Mouse (Mus musculus) cerebellum, adult 2 months (tissue): ENCODE measurements around the gene Isyna1.

Experiments
- CTCF ChIP-seq: fragments of 200-500 bp; IDR thresholded peaks from 2 replicates; pipeline ENCODE4 v1.5.1; 2011; ENCODE audit warnings: low read depth, mild to moderate bottlenecking, control low read depth, low read length, moderate library complexity, borderline replicate concordance; ENCODE audit not compliant: insufficient read depth
- POLR2A ChIP-seq: fragments of 200-500 bp; IDR thresholded peaks from 2 replicates; pipeline ENCODE4 v1.6.1; 2011; ENCODE audit warnings: low read length, control low read depth, borderline replicate concordance; ENCODE audit not compliant: insufficient read depth

GRCm38 (mm10) chr8:70605871-70606779 lies 12.0 kb downstream of the Isyna1 start:
- TF ChIP-seq CTCF (no peak), POLR2A (no peak)
